Mouse (Mus musculus) NIH3T3 (cell line): ENCODE data around the gene Trnau1ap.
A peak's percentile ranks its signal among the peaks of the same experiment; 100 is the strongest.

ENCODE experiments used
- DNase-seq: peaks from one replicate; pipeline ENCODE4 v3.0.0-alpha.2; 2012; ENCODE audit warnings: low read depth

Gene Trnau1ap

DNA sequence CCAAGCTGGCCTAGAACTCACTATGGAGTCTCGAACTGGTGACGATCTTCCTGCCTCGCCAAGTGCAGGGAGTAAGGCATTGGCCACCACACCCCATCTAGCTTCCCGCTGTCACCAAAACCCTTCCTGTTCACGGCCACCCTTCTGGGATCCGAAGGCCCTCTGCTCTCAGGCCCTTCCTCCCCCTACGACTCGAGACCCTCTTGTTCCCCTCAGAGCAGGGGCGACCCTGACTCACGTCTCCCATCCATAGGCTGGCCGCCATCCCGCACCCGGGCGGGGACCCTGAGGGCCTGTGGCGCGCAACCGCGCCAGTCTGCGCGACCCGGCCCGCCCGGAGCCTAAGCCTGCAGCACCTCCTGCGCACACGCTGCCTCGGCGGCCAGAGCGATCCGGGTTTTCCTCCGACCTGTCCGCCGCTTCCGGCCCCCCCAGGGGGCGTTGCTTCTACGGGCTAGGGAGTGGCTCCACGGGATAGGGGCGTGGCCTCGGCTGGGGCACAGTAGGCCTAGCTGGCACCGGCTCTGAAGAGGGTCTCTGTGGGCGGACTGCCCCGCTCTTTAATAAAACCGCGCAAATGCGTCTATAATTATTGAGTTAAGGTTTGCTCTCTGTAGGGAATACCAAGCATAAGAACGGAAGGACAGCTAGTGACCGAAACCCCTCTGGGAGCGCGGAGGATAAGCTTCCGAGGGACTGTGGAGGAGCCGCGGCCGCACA lies at the start of gene Trnau1ap:
Trnau1ap (minus strand) TSS at position 424 of the 720 bp plus-strand sequence.
- DNase-seq, result peak; percentile 95

DNA sequence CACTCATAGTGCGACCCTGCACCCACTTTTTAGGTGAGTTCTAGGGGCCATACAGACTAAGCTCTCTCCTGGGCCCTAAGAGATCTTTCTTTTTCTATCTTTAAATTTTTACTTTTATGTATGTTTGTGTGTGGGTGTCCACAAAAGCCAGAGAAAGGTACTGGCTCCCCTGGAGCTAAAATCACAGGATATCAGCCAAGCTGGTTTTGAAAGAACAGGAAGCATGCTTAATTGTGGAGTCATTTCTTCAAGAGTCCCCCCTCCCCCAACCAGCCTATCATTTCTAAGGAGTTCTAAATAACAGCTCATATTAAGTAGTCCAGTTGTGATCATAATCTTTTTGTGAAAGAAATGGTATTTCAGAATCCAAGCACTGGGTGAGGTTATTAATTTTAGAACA lies 44.5 kb upstream of the Trnau1ap start:
- no peak for DNase-seq

DNA sequence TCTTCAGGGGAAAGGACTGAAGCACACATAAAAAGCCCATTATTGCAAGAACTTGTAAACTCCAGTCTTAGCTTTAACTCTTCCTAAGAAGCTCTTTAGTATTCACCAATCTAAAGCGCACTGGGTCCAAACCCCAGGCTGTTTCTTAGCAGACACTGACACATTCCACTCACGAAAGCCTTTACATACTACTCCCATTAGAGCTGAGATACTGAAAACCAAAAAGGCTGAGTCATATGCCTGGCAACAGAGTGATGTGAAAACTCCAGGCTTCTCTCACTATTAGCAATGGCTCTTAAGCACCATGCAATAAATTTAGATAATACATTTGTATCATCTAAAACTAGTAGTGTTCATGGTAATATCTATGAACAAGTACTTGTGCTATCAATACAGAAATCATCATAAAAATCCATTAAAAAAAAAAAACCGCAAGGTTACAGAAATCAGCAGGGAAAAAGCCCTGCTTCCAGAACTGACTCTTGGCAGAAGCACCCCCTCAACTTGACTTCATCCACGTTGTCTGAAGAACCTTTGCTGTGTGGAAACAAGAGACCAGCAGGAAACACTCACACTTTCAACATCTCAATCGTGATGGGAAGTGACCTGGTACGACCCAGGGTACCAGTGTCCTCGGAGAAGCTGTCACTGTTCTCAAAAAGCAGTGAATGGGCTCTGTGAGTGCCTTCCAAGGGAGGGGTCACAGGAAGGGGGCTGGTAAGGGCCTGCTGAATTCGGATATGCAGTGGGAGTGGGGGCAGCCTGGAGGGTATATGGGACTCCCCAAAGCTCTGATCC lies 40.8 kb upstream of the Trnau1ap start:
- DNase-seq, result peak; percentile 82

DNA sequence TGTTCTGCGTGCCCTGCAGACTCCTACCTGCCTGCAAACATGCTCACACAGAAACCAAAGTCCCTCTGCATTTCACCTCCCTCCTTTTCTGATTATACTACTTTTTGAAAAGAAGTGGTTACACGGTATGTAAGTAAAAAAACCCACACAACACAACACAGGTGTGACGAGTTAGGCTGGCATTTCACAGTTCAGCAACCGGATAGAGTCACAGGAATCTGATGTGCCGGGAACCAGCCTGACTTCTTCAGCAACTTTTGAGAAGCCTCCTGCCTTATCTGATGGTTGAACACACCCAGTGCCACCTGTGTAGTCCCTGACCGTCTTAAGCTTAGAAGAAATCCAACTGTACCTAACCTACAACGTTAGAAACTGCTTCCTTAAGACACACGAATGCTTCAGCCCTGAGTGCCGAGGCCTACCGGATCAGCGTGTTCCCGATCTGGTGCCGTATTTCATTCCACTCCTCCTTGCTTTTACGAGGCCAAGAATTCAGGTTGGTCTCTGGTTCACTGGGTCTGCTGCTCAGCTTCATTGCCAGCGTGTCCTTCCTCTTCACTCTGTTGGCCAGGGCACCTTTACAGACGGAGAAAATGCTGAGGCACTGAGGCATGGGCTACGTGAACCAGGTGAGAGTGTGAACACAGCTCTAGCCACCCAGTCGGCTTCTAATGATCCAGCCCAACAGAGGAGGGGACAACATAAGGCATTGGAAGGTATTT lies 38.3 kb upstream of the Trnau1ap start:
- no peak for DNase-seq

DNA sequence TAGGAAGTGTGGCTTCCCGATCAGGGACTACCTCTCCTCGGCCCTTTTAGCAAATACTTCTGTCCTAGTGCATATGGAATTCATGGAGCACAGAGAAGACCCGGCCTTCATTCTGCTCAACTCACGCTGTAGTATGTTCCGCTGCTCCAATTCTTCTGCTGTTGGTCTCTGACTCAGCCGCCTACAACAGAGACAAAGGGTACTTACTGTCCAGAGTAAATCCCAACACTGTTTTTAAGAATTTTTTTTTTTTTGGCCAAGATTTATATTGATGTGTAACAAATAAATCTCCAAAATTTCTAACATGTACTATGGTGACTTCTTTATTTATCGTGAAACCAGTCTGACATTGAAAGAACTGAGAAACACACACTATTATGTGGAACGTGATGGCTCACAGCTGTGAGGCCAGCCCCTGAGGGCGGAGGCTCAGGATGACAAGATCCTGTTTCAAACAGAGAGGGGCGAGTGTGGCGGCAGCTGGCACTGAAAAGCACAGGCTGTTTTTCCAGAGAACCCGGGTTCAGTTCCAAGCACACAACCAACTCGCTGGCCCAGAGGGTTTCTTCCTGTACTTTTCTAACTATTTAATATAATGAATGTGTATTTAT lies 36.2 kb upstream of the Trnau1ap start:
- DNase-seq, result no peak

DNA sequence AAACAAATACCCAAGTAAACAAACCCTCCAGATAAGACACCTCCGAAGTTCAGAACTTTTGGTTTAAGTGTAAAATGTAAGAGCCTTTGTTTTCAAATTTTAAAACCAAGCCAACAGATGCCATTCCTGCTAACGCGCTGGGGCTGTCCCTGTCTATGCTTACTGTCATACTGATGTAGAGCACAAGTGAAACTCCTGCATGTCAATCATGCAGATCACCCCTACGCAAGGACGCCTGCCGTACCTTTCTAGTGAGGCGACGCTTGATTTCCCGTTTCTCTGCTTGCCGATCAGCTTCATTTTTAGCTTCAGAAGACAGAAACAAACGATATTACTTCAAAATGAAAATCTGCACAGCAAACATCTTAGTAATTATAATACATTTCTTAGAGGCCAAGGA lies 34.1 kb upstream of the Trnau1ap start:
- DNase-seq, result no peak

DNA sequence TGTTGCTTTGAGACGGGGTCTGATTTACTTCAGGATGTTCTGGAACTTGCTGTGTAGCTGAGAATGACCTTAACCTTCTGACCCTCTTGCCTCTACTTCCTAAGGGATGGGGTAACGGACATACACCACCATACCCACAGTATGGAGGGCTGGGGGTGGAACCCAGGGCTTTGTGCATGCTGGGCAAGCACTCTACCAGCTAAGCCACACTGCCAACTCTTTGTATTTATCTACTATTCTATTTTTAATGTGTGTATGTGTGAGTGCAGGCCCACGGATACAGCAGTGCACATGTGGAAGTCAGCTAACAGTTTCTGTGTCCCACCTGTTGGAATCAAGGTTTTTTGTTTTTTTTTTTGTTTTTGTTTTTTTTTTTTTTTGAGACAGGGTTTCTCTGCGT lies 30.2 kb upstream of the Trnau1ap start:
- no peak for DNase-seq

DNA sequence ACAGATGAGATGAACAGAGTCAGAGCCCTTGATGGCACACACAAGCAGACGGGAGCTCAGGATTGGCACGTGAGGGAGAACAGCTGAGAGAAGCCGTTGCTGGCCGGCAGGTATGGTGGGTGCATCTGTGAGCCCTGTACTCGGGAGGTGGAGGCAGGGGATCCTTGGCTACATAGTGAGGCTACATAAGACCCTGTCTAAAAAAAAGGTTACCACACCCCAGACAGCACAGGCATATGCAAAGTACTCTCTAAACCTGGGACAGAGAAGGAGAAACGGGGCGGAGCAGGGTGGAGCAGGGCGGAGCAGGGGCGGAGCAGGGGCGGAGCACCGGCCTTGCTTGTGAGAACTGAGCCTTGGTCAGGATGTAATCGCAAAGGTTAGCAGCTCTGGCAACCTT lies 26.8 kb upstream of the Trnau1ap start:
- peak; percentile 30 for DNase-seq

DNA sequence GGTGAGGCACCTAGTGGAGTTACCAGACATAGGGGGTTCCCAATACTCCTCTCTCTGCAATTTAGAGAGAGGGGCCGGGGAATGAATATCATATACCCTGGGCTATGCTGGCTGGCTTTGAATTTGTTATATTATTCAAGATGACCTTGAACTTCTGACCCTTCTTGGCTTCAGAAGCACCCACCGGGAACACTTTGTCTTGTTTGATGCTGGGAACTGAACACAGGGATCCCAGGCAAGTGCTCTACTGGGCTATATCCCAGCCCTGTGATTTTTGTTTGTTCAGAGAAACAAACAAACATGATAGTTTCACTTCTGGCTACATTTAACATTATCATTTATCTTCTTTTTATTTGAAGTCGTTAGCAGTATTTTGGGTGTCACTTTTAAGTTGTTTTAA lies 26.1 kb upstream of the Trnau1ap start:
- no peak for DNase-seq

DNA sequence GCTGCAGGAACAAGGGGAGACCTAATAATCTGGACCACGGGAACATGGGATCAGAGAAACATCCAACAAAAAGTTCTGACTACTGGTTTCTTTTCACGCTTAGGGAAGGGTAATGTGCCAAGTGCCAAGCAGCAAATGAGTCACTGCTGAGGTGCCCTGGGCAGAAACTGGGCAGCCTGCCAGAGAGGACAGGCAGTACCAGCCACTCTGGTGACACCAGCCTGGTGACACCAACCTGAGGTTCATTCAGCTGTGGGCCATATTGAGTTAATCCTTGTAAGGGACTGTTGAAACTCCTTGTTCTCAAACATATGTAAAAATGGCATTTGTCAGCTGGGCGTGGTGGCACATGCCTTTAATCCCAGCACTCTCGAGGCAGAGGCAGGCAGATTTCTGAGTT lies 25.2 kb upstream of the Trnau1ap start:
- no peak for DNase-seq

DNA sequence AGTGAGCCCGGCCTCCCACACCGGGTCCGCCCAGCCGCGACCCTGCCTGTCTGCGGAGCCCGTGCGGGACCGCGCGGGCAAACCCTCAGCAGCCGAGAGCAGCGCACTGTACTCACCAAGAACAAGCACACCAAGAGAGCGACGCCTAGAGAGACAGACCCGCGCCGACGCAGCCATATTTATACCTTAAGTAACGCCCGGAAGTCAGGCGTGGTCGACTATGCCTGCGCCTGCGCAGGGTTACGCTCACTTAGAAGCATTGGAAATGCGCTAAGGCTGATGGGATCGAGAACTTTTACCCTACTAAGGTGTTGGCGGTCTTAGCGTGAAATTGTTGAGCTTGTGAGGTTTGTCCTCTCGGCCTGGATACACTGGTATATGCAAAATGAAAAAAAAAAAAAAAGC lies 24.1 kb upstream of the Trnau1ap start, which contains the start of gene Rcc1:
Rcc1 (minus strand) TSS at position 125 of the 405 bp plus-strand sequence.
- DNase-seq, result peak; percentile 97

DNA sequence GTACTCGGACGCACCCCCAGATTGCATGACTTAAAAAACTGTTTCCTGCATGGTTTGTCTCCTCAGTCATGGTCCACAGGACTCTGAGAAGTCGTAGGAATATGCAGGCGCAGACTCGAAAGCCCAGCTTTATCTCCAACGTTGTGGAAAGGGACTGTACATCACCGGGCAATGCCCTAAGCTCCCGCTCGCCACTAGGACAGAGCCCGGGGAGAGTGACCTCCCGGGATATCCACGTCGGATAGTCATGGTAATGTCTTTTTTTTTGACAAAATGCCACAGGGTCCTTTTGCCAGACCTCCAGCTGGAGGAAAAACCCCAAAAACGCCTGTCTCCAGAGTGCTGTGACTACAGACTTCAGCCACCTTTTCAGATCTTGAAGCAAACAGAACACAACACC lies 23.4 kb upstream of the Trnau1ap start:
- peak; percentile 20 for DNase-seq

DNA sequence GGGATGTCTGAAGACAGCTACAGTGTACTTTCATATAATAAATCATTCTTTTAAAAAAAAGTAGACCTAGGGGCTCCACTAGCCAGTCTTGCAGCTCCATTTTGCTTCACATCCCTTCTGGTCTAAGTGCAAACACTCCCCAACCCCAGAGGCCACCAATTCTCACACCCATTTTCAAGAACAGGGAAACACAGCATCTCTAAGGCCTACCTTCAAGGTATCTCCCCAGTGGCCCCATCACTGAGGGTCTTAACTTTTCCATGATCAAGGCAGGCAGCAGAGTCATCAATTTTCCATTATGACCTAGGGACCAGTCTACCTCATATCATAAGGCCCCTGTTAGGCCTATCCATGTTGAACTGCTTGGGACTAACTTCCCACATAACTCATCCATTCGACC lies 22.1 kb upstream of the Trnau1ap start:
- no peak for DNase-seq

DNA sequence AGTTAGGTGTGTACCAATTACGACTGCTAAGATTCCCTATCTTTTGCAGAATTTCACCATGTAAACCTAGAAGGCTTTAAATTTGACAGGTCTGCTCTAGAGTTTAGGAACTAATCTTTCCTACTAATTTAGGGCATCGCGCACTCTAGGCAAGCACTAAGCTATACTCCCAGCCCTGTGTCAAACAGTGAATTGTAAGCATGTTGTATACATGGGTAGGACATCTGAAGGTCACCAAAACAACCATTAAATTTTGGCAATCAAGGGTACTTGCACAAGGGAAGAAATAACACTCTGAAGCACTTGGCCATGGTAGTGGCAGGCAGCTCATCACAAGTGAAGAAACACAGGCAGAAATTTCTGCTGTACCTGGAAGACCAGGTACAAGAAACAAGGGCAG lies 21.5 kb upstream of the Trnau1ap start:
- no peak for DNase-seq

DNA sequence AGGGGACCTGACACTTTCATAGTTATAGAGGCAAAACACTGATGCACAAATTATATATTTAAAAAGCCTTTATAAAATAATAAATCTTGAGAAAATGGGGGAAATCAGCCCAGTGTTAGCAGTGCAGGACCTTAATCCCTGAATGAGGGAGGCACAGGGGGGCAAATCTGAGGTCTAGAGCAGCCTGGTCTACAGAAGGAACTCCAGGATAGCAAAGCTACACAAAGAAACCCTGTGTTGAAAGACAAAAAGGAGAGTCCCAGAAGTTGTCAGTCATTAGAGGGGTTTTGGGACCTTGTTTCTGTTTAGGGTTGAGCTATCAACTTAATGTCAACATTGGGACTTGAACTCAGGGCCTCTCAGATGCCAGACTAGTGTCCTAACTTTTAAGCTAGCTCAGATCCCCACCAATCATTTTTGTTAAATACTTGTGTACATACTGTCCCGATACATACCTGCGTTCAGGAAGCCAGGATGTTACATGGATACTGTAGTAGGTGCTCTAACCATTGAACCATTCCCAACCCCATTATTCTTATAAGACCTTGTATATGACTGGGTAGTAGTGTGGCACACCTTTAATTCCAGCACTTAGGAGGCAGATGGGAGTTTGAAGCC lies 20.9 kb upstream of the Trnau1ap start:
- peak; percentile 16 for DNase-seq

DNA sequence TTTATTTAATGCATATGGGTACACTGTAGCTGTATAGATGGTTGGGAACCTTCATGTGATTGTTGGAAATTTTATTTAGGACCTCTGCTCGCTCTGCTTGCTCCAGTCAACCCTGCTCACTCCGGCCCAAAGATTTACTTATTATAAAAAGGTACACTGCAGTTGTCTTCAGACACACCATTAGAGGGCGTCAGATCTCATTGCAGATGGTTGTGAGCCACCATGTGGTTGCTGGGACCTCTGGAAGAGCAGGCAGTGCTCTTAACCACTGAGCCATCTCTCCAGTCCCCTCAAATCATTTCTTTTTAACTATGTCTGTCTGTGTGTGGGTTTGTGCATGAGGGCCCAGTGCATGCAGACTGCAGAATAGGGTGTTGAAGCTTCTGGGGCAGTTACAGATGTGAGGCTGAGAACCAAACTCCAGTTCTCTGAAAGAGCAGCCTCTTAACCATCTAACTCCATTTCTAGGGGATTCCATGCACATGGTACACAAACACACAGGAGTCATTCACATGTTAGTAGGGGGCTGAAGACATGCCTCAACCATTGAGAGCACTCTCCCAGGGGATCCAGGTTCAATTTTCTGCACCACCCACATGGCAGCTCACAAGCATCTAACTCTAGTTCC lies 20.3 kb upstream of the Trnau1ap start:
- peak; percentile 11 for DNase-seq

DNA sequence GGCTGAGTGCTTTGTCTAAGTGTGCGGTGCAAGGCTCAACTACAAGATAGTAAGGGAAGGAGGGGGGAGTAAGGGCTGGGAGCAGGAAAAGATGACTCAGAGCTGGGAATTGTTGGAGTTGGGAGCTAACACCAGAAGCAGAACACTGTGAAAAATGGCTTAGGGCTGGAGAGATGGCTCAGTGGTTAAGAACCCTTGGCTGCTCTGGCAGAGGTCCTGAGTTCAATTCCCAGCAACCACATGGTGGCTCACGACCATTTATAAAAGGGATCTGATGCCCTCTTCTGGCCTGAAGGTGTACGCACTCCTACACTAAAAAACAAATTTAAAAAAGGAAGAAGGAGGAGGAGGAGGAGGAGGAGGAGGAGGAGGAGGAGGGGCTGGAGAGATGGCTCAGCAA lies 17.3 kb upstream of the Trnau1ap start:
- DNase-seq, result peak; percentile 67

DNA sequence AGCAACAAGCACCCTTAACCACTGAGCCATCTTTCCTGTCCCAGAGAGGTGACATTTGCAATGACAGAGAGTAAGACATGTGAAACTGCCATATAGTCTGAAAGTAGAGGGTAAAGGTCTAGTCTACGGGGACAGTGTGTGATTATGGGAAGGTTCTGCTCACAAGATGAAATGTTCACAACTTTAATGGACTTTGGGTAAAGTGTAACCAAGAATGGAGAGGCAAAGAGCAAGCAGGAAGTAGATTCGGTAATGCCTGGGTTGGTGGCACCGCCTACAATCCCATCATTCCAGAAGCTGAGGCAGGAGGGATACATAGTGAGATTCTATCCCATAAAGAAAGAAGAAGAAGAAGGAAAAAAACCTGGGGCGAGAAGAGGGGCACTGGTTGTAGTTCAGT lies 16.9 kb upstream of the Trnau1ap start:
- no peak for DNase-seq

DNA sequence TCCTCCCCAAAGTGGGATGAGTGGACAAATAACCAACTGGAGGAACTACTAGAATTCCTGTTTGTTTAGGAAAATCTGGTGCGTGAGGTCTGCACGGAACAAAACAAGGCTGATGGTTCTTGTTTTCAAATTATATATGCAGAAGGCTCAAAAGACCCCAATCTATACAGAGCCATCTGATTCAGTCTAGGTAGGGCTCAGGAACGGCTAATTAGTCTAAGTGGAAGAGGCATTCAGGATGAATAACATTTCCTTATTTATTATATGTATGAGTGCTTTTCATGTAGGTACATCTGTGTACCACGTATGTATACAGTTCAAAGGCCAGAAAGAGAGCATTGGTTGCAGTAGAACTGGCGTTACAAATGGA lies 16.5 kb upstream of the Trnau1ap start:
- no peak for DNase-seq

DNA sequence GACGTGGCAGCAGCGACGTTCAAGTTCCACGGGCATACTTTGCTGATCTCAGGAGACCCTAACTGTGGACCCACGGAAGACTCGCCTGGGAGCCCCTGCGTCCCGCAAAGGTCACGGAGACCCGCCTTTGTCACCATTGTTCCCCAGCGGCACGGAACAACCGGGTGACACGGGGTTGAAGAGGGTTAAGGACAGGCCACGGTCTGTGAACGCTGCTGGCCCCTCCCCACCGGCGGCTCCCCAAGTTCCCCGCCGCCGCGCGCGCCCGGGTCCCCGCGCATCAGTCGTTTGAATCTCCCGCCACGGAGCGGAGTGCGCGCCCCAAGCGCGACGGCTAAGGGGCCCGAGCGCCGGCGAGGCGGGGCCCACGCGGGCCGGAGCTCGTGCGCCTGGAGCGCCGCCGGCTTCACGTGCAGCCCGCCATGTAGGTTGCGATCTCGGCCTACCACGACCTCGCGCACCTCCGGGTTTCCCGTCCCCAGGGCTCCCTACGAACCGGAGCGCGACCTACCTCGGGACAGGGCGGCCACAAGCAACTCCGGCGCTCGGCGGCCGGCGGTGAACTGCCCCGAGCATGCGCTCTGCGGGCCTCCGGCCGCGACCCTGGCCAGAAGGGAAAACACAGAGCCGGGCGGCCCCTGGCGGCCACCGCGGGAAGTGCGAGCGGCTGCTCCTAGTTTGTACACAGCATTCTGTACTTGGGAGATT lies 16.0 kb upstream of the Trnau1ap start:
- peak; percentile 96 for DNase-seq
